8 mouse cellular contexts compared by ENCODE assay signal in the genomic region with DNA sequence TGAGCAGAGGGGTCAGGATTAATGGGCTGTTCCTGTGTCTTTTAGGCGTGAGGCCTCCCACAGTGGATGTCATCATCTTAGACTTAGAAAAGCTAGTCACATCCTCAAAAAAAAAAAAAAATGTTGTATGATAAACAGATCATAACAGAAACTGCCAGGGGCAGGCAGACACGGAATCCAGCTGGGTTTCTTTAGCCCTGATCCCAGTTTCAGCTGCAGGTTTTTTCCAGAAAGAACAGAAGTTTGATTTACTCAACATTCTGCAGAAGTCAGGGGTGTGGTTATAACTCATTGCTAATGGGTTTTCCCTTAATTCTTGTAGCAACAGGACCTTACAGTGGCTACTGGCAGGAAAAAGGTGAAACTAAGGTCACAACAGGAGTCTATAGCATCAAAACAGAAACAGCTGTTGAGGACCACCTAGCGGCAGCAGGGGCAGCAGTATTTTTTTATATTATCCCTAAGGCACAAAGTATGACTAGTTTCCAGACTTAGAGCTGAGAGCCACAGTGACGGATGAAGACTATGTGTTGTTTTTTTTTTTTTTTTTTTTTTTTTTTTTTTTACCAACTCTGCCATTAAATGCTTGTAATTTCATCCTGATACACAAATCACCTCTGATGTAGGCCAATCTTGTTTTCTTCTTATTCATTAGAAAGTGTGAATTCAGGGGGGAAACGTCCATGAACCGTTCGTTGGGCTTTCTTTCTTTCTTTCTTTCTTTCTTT.
DNase-seq lines count a peak whose midpoint lies in the region; ATAC-seq and TF ChIP-seq lines count a peak whose summit lies in the region.

No protein-coding gene starts in this region.

- peaks cover 23% of the 10 kb centered on the region for H3K4me1 ChIP-seq in embryonic facial prominence, embryonic 15.5 days
- peaks cover 5% of the 10 kb centered on the region; the same call in 1 of the 2 replicates for H3K4me1 ChIP-seq in intestine, postnatal 0 days (replicated peaks; ENCODE audit: control insufficient read depth, insufficient read depth, low read length)
- H3K4me1 ChIP-seq in hindbrain, embryonic 14.5 days (replicated peaks; ENCODE audit: control insufficient read depth, insufficient read depth, low read length) = peaks cover 13% of the 10 kb centered on the region; the same call in 1 of the 2 replicates

- 39% methylated on average over 7 of the region's 7 CpGs for WGBS in embryonic facial prominence, embryonic 15.5 days
- 59% methylated on average over 7 of the region's 7 CpGs for WGBS in intestine, postnatal 0 days
- 67% methylated on average over 7 of the region's 7 CpGs for WGBS in hindbrain, embryonic 14.5 days

- peak; percentile 47 for TF ChIP-seq CTCF in intestine, postnatal 0 days (IDR thresholded peaks at IDR 0.05; ENCODE audit: low read depth)

- peak overlapping the region; percentile 25; the same call in 1 of the 2 replicates for H3K27ac ChIP-seq in embryonic facial prominence, embryonic 15.5 days (replicated peaks)
- H3K27ac ChIP-seq in intestine, postnatal 0 days (ENCODE audit: low read depth, low read length) = no peak overlapping the region
- no peak overlapping the region for H3K27ac ChIP-seq in hindbrain, embryonic 14.5 days

- ATAC-seq in embryonic facial prominence, embryonic 15.5 days (ENCODE audit: insufficient number of reproducible peaks, low FRiP score, low TSS enrichment, low read depth) = no peak
- no peak for ATAC-seq in intestine, postnatal 0 days
- ATAC-seq in hindbrain, embryonic 14.5 days (ENCODE audit: low FRiP score) = no peak
- ATAC-seq in erythroid progenitor cell, adult 5-6 weeks (replicated peaks; ENCODE audit: low FRiP score, poor library complexity, severe bottlenecking) = no peak

- no peak overlapping the region for H3K4me2 ChIP-seq in embryonic facial prominence, embryonic 15.5 days (replicated peaks)
- H3K4me2 ChIP-seq in intestine, postnatal 0 days (replicated peaks; ENCODE audit: low read depth) = no peak overlapping the region
- no peak overlapping the region for H3K4me2 ChIP-seq in hindbrain, embryonic 14.5 days (replicated peaks)

- H3K9ac ChIP-seq in embryonic facial prominence, embryonic 15.5 days = no peak overlapping the region
- no peak overlapping the region for H3K9ac ChIP-seq in intestine, postnatal 0 days (ENCODE audit: low read depth, low read length)
- no peak overlapping the region for H3K9ac ChIP-seq in hindbrain, embryonic 14.5 days

- no peaks in the 10 kb centered on the region for H3K36me3 ChIP-seq in embryonic facial prominence, embryonic 15.5 days
- H3K36me3 ChIP-seq in intestine, postnatal 0 days (ENCODE audit: control insufficient read depth, insufficient read depth) = no peaks in the 10 kb centered on the region
- no peaks in the 10 kb centered on the region for H3K36me3 ChIP-seq in hindbrain, embryonic 14.5 days (replicated peaks; ENCODE audit: control insufficient read depth, insufficient read depth)

- H3K27me3 ChIP-seq in embryonic facial prominence, embryonic 15.5 days = no peaks in the 10 kb centered on the region
- H3K27me3 ChIP-seq in intestine, postnatal 0 days (replicated peaks; ENCODE audit: control insufficient read depth, insufficient read depth, low read length) = no peaks in the 10 kb centered on the region
- no peaks in the 10 kb centered on the region for H3K27me3 ChIP-seq in hindbrain, embryonic 14.5 days (ENCODE audit: control insufficient read depth, insufficient read depth, low read length)

- peak; percentile 55 for DNase-seq in R1 (ENCODE audit: low read depth, low spot score)
- peak; percentile 50 for DNase-seq in lung, postnatal 25 days (ENCODE audit: low spot score)
- DNase-seq in right cerebral cortex, postnatal 14 days = no peak
- DNase-seq in B cell, adult 2 months = no peak
- DNase-seq in hindbrain, embryonic 14.5 days (ENCODE audit: low spot score) = no peak

- H3K4me3 ChIP-seq in embryonic facial prominence, embryonic 15.5 days (replicated peaks) = no peak overlapping the region
- H3K4me3 ChIP-seq in intestine, postnatal 0 days (ENCODE audit: low read depth, low read length) = no peak overlapping the region
- H3K4me3 ChIP-seq in hindbrain, embryonic 14.5 days (replicated peaks; ENCODE audit: low read length) = no peak overlapping the region

- no peaks in the 10 kb centered on the region for H3K9me3 ChIP-seq in embryonic facial prominence, embryonic 15.5 days (replicated peaks)
- no peaks in the 10 kb centered on the region for H3K9me3 ChIP-seq in intestine, postnatal 0 days (ENCODE audit: control insufficient read depth)
- no peaks in the 10 kb centered on the region for H3K9me3 ChIP-seq in hindbrain, embryonic 14.5 days (ENCODE audit: control insufficient read depth, low read length)

Comparison
In these comparisons a context has a peak if more than half of its experiments do, and no peak if none do; other contexts are left out.
1. DNase-seq: peak in R1 (single experiment) and lung, postnatal 25 days (single experiment); none in right cerebral cortex, postnatal 14 days (single experiment), B cell, adult 2 months (0 of 2) and hindbrain, embryonic 14.5 days (single experiment).